Mouse (Mus musculus): ENCODE measurements around the gene Ppp3r2. TPM values are rescaled to one million over a fixed set of nuclear protein-coding genes. Genes with fewer than 3 reads are reported as not detected.

The Ppp3r2 gene
- total and polyA plus RNA-seq, 2 experiments, result not detected

DNA sequence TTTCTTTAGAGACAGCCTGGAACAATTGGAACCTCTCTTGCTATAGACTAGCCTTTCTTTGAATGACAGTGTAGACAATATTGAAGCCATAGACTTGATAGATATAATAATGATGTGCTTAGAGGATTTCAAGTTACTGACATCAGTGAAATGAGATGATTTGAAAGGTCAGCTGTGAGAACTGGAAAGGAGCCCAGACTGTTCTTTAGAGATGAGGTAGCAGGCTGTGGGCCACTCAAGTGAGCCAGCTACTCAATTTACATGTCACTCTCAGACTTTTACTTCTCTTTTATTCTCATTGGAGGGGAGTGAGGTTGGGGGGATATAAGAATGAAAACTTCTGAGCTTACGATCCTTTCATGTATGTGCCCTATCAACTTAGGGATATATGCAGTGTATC, 22.4 kb downstream of the Ppp3r2 start:
- no peaks in the 10 kb centered on the region for H3K27me3 ChIP-seq (ENCODE audit: control insufficient read depth, insufficient read depth, low read length)
- H3K4me1 ChIP-seq (ENCODE audit: control insufficient read depth, insufficient read depth, low read length), result no peaks in the 10 kb centered on the region
- no peak overlapping the region for H3K27ac ChIP-seq (replicated peaks; ENCODE audit: insufficient read depth, low read depth, low read length)
- H3K36me3 ChIP-seq (ENCODE audit: control insufficient read depth, insufficient read depth, low read length), result peaks cover 56% of the 10 kb centered on the region
- H3K79me2 ChIP-seq (ENCODE audit: control insufficient read depth, insufficient read depth, low read length), result no peaks in the 10 kb centered on the region
- WGBS, result 97% methylated on average over 1 of the region's 1 CpGs
- DNase-seq (ENCODE audit: extremely low read depth, low read depth, low spot score), result no peak
- no peak overlapping the region for H3K9ac ChIP-seq (ENCODE audit: low read depth, low read length)
- TF ChIP-seq POLR2A (IDR thresholded peaks at IDR 0.05; ENCODE audit: extremely low read depth, insufficient read depth, low read length) (no peak), CTCF (IDR thresholded peaks at IDR 0.05; ENCODE audit: low read depth, low read length) (no peak)
- H3K4me3 ChIP-seq (ENCODE audit: insufficient read depth, low read depth, low read length), result no peak overlapping the region

DNA sequence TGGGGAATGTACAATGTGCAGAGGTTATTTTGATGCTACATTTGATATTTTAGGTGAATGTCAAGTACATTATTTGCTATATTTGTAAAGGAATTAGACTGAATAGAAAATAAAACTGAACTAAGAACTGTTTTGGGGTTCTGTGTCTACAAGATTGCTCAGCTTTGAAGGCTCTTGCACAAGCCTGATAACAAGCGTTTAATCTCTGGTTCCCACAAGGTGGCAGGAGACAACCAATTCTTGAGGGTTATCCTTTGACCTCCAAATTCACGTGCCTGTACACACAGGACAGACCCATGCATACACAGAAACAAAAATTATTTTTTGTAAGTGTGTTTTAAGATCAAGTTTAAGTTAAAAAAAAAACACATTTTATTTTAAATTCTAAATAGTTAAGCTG, 41.9 kb downstream of the Ppp3r2 start:
- Histone ChIP-seq H3K79me2 (ENCODE audit: control insufficient read depth, insufficient read depth, low read length) (no peaks in the 10 kb centered on the region; the same call in 1 of the 2 replicates), H3K36me3 (ENCODE audit: control insufficient read depth, insufficient read depth, low read length) (peaks cover 71% of the 10 kb centered on the region), H3K9ac (ENCODE audit: low read depth, low read length) (no peak overlapping the region), H3K4me3 (ENCODE audit: insufficient read depth, low read depth, low read length) (no peak overlapping the region), H3K27me3 (ENCODE audit: control insufficient read depth, insufficient read depth, low read length) (no peaks in the 10 kb centered on the region), H3K27ac (replicated peaks; ENCODE audit: insufficient read depth, low read depth, low read length) (no peak overlapping the region), H3K4me1 (ENCODE audit: control insufficient read depth, insufficient read depth, low read length) (no peaks in the 10 kb centered on the region)
- no peak for DNase-seq (ENCODE audit: extremely low read depth, low read depth, low spot score)
- 36% methylated on average over 2 of the region's 2 CpGs for WGBS
- TF ChIP-seq CTCF (IDR thresholded peaks at IDR 0.05; ENCODE audit: low read depth, low read length), result no peak
- no peak for TF ChIP-seq POLR2A (IDR thresholded peaks at IDR 0.05; ENCODE audit: extremely low read depth, insufficient read depth, low read length)

- H3K36me3 ChIP-seq (ENCODE audit: control insufficient read depth, insufficient read depth, low read length), result peaks cover 62% of the 10 kb centered on the region
- DNase-seq (ENCODE audit: extremely low read depth, low read depth, low spot score), result no peak
- peaks cover 3% of the 10 kb centered on the region; the same call in 1 of the 2 replicates for H3K79me2 ChIP-seq (ENCODE audit: control insufficient read depth, insufficient read depth, low read length)
- TF ChIP-seq POLR2A (IDR thresholded peaks at IDR 0.05; ENCODE audit: extremely low read depth, insufficient read depth, low read length) (no peak), CTCF (IDR thresholded peaks at IDR 0.05; ENCODE audit: low read depth, low read length) (no peak)
- no peak overlapping the region for H3K27ac ChIP-seq (replicated peaks; ENCODE audit: insufficient read depth, low read depth, low read length)
- no peak overlapping the region for H3K4me3 ChIP-seq (ENCODE audit: insufficient read depth, low read depth, low read length)
- H3K9ac ChIP-seq (ENCODE audit: low read depth, low read length), result no peak overlapping the region
- H3K27me3 ChIP-seq (ENCODE audit: control insufficient read depth, insufficient read depth, low read length), result no peaks in the 10 kb centered on the region
- 89% methylated on average over 11 of the region's 11 CpGs for WGBS
- H3K4me1 ChIP-seq (ENCODE audit: control insufficient read depth, insufficient read depth, low read length), result no peaks in the 10 kb centered on the region
These were observed 44.0 kb downstream of the Ppp3r2 start for GRCm38 (mm10) chr4:49637821-49638220.

GRCm38 (mm10) chr4:49632139-49632481, 49.7 kb downstream of the Ppp3r2 start:
- TF ChIP-seq CTCF (IDR thresholded peaks at IDR 0.05; ENCODE audit: low read depth, low read length) (no peak), POLR2A (IDR thresholded peaks at IDR 0.05; ENCODE audit: extremely low read depth, insufficient read depth, low read length) (no peak)
- under 1% methylated on average over 30 of the region's 30 CpGs for WGBS
- H3K4me1 ChIP-seq (ENCODE audit: control insufficient read depth, insufficient read depth, low read length), result 0 out of 2 replicates have a peak, but pooled peaks cover 2% of the 10 kb centered on the region
- peak overlapping the region; percentile 48 for H3K27ac ChIP-seq (replicated peaks; ENCODE audit: insufficient read depth, low read depth, low read length)
- 0 out of 2 replicates have a peak, but pooled peaks cover 3% of the 10 kb centered on the region for H3K79me2 ChIP-seq (ENCODE audit: control insufficient read depth, insufficient read depth, low read length)
- DNase-seq (ENCODE audit: extremely low read depth, low read depth, low spot score), result no peak
- H3K36me3 ChIP-seq (ENCODE audit: control insufficient read depth, insufficient read depth, low read length), result peaks cover 23% of the 10 kb centered on the region
- no peaks in the 10 kb centered on the region for H3K27me3 ChIP-seq (ENCODE audit: control insufficient read depth, insufficient read depth, low read length)
- H3K9ac ChIP-seq (ENCODE audit: low read depth, low read length), result peak overlapping the region; percentile 84
- H3K4me3 ChIP-seq (ENCODE audit: insufficient read depth, low read depth, low read length), result peak overlapping the region; percentile 91

DNA sequence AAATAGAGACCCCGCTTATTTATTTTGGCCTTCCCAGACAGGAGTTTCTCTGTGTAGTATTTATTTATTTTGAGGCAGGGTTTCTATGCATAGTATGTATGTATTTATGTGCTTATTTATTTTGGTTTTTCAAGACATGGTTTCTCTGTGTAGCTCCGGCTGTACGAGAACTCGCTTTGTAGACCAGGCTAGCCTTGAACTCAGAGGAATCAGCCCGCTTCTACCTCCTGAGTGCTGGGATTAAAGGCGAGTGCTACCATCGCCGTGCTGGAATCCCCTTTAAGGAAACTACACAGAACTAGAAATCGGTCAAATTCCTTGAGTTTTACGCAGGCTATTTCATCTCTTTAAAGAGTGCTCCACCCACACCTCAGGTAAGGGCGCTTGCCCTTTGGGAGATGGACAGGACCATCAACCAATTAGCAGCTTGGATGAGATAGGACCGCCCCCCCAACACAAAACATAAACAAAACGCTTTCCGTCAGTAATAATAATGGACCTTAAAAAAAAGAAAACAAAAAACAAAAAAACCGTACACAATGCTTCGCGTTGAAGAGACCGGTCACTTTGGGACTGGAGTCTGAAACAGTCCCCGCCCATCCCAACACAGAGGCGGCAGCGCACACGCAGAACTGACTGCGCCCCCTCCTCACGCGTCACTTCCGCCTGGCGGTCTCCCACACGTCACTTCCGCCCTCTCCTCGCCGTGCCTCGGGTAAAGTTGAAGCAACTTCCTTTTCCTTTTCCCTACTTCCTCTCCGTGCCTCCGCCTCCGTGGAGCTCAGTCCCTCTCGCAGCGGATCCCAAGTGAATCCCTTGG, 50.3 kb downstream of the Ppp3r2 start, which contains the start of gene Rnf20:
TSS of gene Rnf20 (plus strand) at position 688 of the 820 bp plus-strand sequence.
- H3K9ac ChIP-seq (ENCODE audit: low read depth, low read length), result peak within 1 kb of the TSS; percentile 84
- no peaks in the 10 kb centered on the region for H3K27me3 ChIP-seq (ENCODE audit: control insufficient read depth, insufficient read depth, low read length)
- H3K36me3 ChIP-seq (ENCODE audit: control insufficient read depth, insufficient read depth, low read length), result peaks cover 18% of the 10 kb centered on the region
- 0 out of 2 replicates have a peak, but pooled peaks cover 3% of the 10 kb centered on the region for H3K79me2 ChIP-seq (ENCODE audit: control insufficient read depth, insufficient read depth, low read length)
- H3K4me1 ChIP-seq (ENCODE audit: control insufficient read depth, insufficient read depth, low read length), result 0 out of 2 replicates have a peak, but pooled peaks cover 2% of the 10 kb centered on the region
- no peak for TF ChIP-seq CTCF (IDR thresholded peaks at IDR 0.05; ENCODE audit: low read depth, low read length)
- TF ChIP-seq POLR2A (IDR thresholded peaks at IDR 0.05; ENCODE audit: extremely low read depth, insufficient read depth, low read length), result peak; percentile 85; the same call in 1 of the 2 replicates
- peak within 1 kb of the TSS; percentile 48 for H3K27ac ChIP-seq (replicated peaks; ENCODE audit: insufficient read depth, low read depth, low read length)
- WGBS, result 3% methylated on average over 37 of the region's 37 CpGs
- peak; percentile 89 for DNase-seq (ENCODE audit: extremely low read depth, low read depth, low spot score)
- peak within 1 kb of the TSS; percentile 91 for H3K4me3 ChIP-seq (ENCODE audit: insufficient read depth, low read depth, low read length)

GRCm38 (mm10) chr4:49628941-49629340, 52.9 kb downstream of the Ppp3r2 start:
- H3K4me1 ChIP-seq (ENCODE audit: control insufficient read depth, insufficient read depth, low read length), result 0 out of 2 replicates have a peak, but pooled peaks cover 2% of the 10 kb centered on the region
- no peak for DNase-seq (ENCODE audit: extremely low read depth, low read depth, low spot score)
- H3K4me3 ChIP-seq (ENCODE audit: insufficient read depth, low read depth, low read length), result no peak overlapping the region
- TF ChIP-seq CTCF (IDR thresholded peaks at IDR 0.05; ENCODE audit: low read depth, low read length) (no peak), POLR2A (IDR thresholded peaks at IDR 0.05; ENCODE audit: extremely low read depth, insufficient read depth, low read length) (no peak)
- H3K9ac ChIP-seq (ENCODE audit: low read depth, low read length), result no peak overlapping the region
- no peaks in the 10 kb centered on the region for H3K27me3 ChIP-seq (ENCODE audit: control insufficient read depth, insufficient read depth, low read length)
- no peak overlapping the region for H3K27ac ChIP-seq (replicated peaks; ENCODE audit: insufficient read depth, low read depth, low read length)
- H3K36me3 ChIP-seq (ENCODE audit: control insufficient read depth, insufficient read depth, low read length), result 0 out of 2 replicates have a peak, but pooled peaks cover 1% of the 10 kb centered on the region
- H3K79me2 ChIP-seq (ENCODE audit: control insufficient read depth, insufficient read depth, low read length), result 0 out of 2 replicates have a peak, but pooled peaks cover 3% of the 10 kb centered on the region
- WGBS, result 83% methylated on average over 5 of the region's 5 CpGs

Other genes starting within 250 kb of the Ppp3r2 start
- 92.1 and 112 TPM in 2 replicates for gene Acnat1, start 208.1 kb downstream of the Ppp3r2 start, total RNA-seq (2014; rRNA removed)
- gene Acnat1, start 208.1 kb downstream of the Ppp3r2 start, polyA plus RNA-seq (2012; rRNA removed), result 38.6 and 38.8 TPM in 2 replicates
- gene Baat, start 175.5 kb downstream of the Ppp3r2 start, total RNA-seq (2014; rRNA removed), result 245 and 304 TPM in 2 replicates
- gene Baat, start 175.5 kb downstream of the Ppp3r2 start, polyA plus RNA-seq (2012; rRNA removed), result 73.9 and 76.0 TPM in 2 replicates
- gene Mrpl50, start 160.9 kb downstream of the Ppp3r2 start, total RNA-seq (2014; rRNA removed), result 30.1 and 32.2 TPM in 2 replicates
- gene Mrpl50, start 160.9 kb downstream of the Ppp3r2 start, polyA plus RNA-seq (2012; rRNA removed), result 4.9 and 7.2 TPM in 2 replicates
- 5.2 and 6.4 TPM in 2 replicates for gene Zfp189, start 160.8 kb downstream of the Ppp3r2 start, total RNA-seq (2014; rRNA removed)
- gene Zfp189, start 160.8 kb downstream of the Ppp3r2 start, polyA plus RNA-seq (2012; rRNA removed), result 1.1 and 1.5 TPM in 2 replicates
- gene Aldob, start 132.5 kb downstream of the Ppp3r2 start, total RNA-seq (2014; rRNA removed), result 3,873 and 3,924 TPM in 2 replicates
- 2,627 and 3,122 TPM in 2 replicates for gene Aldob, start 132.5 kb downstream of the Ppp3r2 start, polyA plus RNA-seq (2012; rRNA removed)
- gene Tmem246, start 84.1 kb downstream of the Ppp3r2 start, total RNA-seq (2014; rRNA removed), result 0.27 and 0.46 TPM in 2 replicates
- gene Tmem246, start 84.1 kb downstream of the Ppp3r2 start, polyA plus RNA-seq (2012; rRNA removed), result 0.51 and 0.59 TPM in 2 replicates
- gene Rnf20, start 50.0 kb downstream of the Ppp3r2 start, total RNA-seq (2014; rRNA removed), result 18.3 and 20.0 TPM in 2 replicates
- gene Rnf20, start 50.0 kb downstream of the Ppp3r2 start, polyA plus RNA-seq (2012; rRNA removed), result 8.5 and 8.7 TPM in 2 replicates
- under 0.01 TPM in 1 of 2 replicates, not detected in the other for gene Grin3a, start 163.7 kb upstream of the Ppp3r2 start, total RNA-seq (2014; rRNA removed)
- gene Grin3a, start 163.7 kb upstream of the Ppp3r2 start, polyA plus RNA-seq (2012; rRNA removed), result not detected in 2 replicates